Mouse (Mus musculus) G1E (cell line): ENCODE measurements around the gene Actr1b.

Source experiments
- CTCF ChIP-seq: IDR thresholded peaks from 2 replicates; pipeline ENCODE4 v1.5.1; 2012; ENCODE audit warnings: low read depth, low read length, inconsistent platforms, mixed read lengths
- GATA1 ChIP-seq: IDR thresholded peaks from 2 replicates; pipeline ENCODE4 v1.6.1; 2012; ENCODE audit warnings: borderline replicate concordance, low read length, inconsistent platforms, mixed read lengths
- POLR2AphosphoS5 ChIP-seq: IDR thresholded peaks from 2 replicates; pipeline ENCODE4 v1.6.1; 2012; ENCODE audit warnings: low read depth, low read length, inconsistent platforms; ENCODE audit not compliant: insufficient replicate concordance
- TAL1 ChIP-seq: conservative IDR thresholded peaks from 2 replicates; pipeline ENCODE4 v1.6.1; 2012; ENCODE audit warnings: low read depth, low read length, inconsistent platforms, mixed read lengths

GRCm38 (mm10) chr1:36743046-36743445 lies 28.8 kb upstream of the Actr1b start:
- no peak for TF ChIP-seq CTCF
- no peak for TF ChIP-seq TAL1
- no peak for TF ChIP-seq POLR2AphosphoS5
- TF ChIP-seq GATA1 = no peak
